31 mouse cellular contexts compared by ENCODE assay signal in genomic region chr1:192421377-192422166, GRCm38 (mm10).
DNase-seq lines count a peak whose midpoint lies in the region; ATAC-seq and TF ChIP-seq lines count a peak whose summit lies in the region.
"Had no signal": no experiment of that assay in that cellular context is flagged by ENCODE, and none has a peak within 500 bp of the region (broad histone marks: within the 10 kb centered on the region; RNA-seq: fewer than 3 reads in every experiment).

No protein-coding gene starts in this region.

- no peaks in the 10 kb centered on the region for H3K4me1 ChIP-seq in forebrain, postnatal 0 days (ENCODE audit: insufficient read depth)
- no peaks in the 10 kb centered on the region for H3K4me1 ChIP-seq in forebrain, embryonic 13.5 days
- H3K4me1 ChIP-seq in hindbrain, embryonic 16.5 days (ENCODE audit: control insufficient read depth, insufficient read depth, low read depth, low read length), result no peaks in the 10 kb centered on the region
- H3K4me1 ChIP-seq: limb, embryonic 12.5 days; liver, embryonic 15.5 days had no signal

- no peak overlapping the region for H3K4me3 ChIP-seq in forebrain, postnatal 0 days (ENCODE audit: low read depth, low read length)
- no peak overlapping the region for H3K4me3 ChIP-seq in forebrain, embryonic 13.5 days
- H3K4me3 ChIP-seq in hindbrain, embryonic 16.5 days (ENCODE audit: low read length), result no peak overlapping the region
- H3K4me3 ChIP-seq: embryonic facial prominence, embryonic 13.5 days; forebrain, embryonic 10.5 days; hindbrain, embryonic 12.5 days; limb, embryonic 12.5 days; liver, embryonic 15.5 days had no signal

- H3K9ac ChIP-seq in forebrain, postnatal 0 days, result no peak overlapping the region
- no peak overlapping the region for H3K9ac ChIP-seq in forebrain, embryonic 13.5 days
- no peak overlapping the region for H3K9ac ChIP-seq in hindbrain, embryonic 16.5 days (ENCODE audit: low read depth, low read length)
- H3K9ac ChIP-seq: embryonic facial prominence, embryonic 13.5 days; hindbrain, embryonic 12.5 days; limb, embryonic 12.5 days; liver, embryonic 15.5 days; lung, embryonic 14.5 days had no signal

- H3K9me3 ChIP-seq in forebrain, postnatal 0 days (ENCODE audit: low read length), result no peaks in the 10 kb centered on the region
- H3K9me3 ChIP-seq in forebrain, embryonic 13.5 days (replicated peaks), result no peaks in the 10 kb centered on the region
- no peaks in the 10 kb centered on the region for H3K9me3 ChIP-seq in hindbrain, embryonic 16.5 days (ENCODE audit: control insufficient read depth, low read length)
- H3K9me3 ChIP-seq: embryonic facial prominence, embryonic 13.5 days; forebrain, embryonic 10.5 days; hindbrain, embryonic 12.5 days; limb, embryonic 12.5 days; liver, embryonic 15.5 days had no signal

- H3K27me3 ChIP-seq in forebrain, postnatal 0 days (ENCODE audit: insufficient read depth, low read length), result no peaks in the 10 kb centered on the region
- H3K27me3 ChIP-seq in forebrain, embryonic 13.5 days, result no peaks in the 10 kb centered on the region
- H3K27me3 ChIP-seq in hindbrain, embryonic 16.5 days (replicated peaks; ENCODE audit: control insufficient read depth, insufficient read depth, low read length), result no peaks in the 10 kb centered on the region
- H3K27me3 ChIP-seq: embryonic facial prominence, embryonic 13.5 days; hindbrain, embryonic 12.5 days; limb, embryonic 12.5 days; liver, embryonic 15.5 days had no signal

- TF ChIP-seq CTCF in forebrain, postnatal 0 days (IDR thresholded peaks at IDR 0.05; ENCODE audit: low read depth), result no peak

- H3K27ac ChIP-seq in forebrain, postnatal 0 days (ENCODE audit: low read depth, low read length), result no peak overlapping the region
- H3K27ac ChIP-seq in forebrain, embryonic 13.5 days, result no peak overlapping the region
- no peak overlapping the region for H3K27ac ChIP-seq in hindbrain, embryonic 16.5 days (ENCODE audit: low read depth, low read length)
- H3K27ac ChIP-seq: embryonic facial prominence, embryonic 13.5 days; forebrain, embryonic 10.5 days; hindbrain, embryonic 12.5 days; limb, embryonic 12.5 days; liver, embryonic 15.5 days had no signal

- intact Hi-C loops in left cerebral cortex, postnatal 25 days (cut with DNase I), result loop anchor here (1.0 to 5.0 kb wide), 4 partner anchors 23 to 229 kb away; partner anchors contain the start of gene Kcnh1

- no peak for DNase-seq in forebrain, postnatal 0 days
- peak; percentile 16 for DNase-seq in ZHBTc4 (ENCODE audit: low read depth, low spot score)
- peak; percentile 31 to 67 for DNase-seq in frontal cortex, postnatal 36 days (ENCODE audit: low spot score in 2 of 2)
- peak; percentile 17 to 86 for DNase-seq in left cerebral cortex, postnatal 25 days (ENCODE audit: low spot score in 2 of 2)
- DNase-seq in heart, adult 9 months (ENCODE audit: low spot score in 2 of 2), result no peak
- DNase-seq in thymus, postnatal 10 days (ENCODE audit: low spot score in 2 of 2), result no peak
- DNase-seq: adrenal gland, postnatal 10 days; cerebellum, adult 11-12 months; cerebellum, adult 9-11 months; gastrocnemius, postnatal 10 days; heart, adult 11 months; heart, postnatal 36 days; kidney, adult 8-10 months; kidney, postnatal 10 days; layer of hippocampus, postnatal 36 days; lung, embryonic 14.5 days; lung, postnatal 14 days; spleen, adult 18-20 months; thymus, adult 18-20 months; thymus, postnatal 36 days had no signal

- no peak overlapping the region for H3K4me2 ChIP-seq in forebrain, postnatal 0 days (ENCODE audit: low read depth)
- H3K4me2 ChIP-seq in forebrain, embryonic 13.5 days, result no peak overlapping the region
- no peak overlapping the region for H3K4me2 ChIP-seq in hindbrain, embryonic 16.5 days (ENCODE audit: low read length)
- H3K4me2 ChIP-seq: embryonic facial prominence, embryonic 13.5 days; heart, embryonic 11.5 days; hindbrain, embryonic 12.5 days; limb, embryonic 12.5 days; liver, embryonic 15.5 days; lung, embryonic 14.5 days; midbrain, embryonic 11.5 days had no signal

- no peaks in the 10 kb centered on the region for H3K36me3 ChIP-seq in forebrain, postnatal 0 days (ENCODE audit: insufficient read depth)
- no peaks in the 10 kb centered on the region for H3K36me3 ChIP-seq in forebrain, embryonic 13.5 days (ENCODE audit: poor library complexity, severe bottlenecking)
- no peaks in the 10 kb centered on the region for H3K36me3 ChIP-seq in hindbrain, embryonic 16.5 days (ENCODE audit: control insufficient read depth, insufficient read depth, low read length)
- H3K36me3 ChIP-seq: embryonic facial prominence, embryonic 13.5 days; forebrain, embryonic 10.5 days; hindbrain, embryonic 12.5 days; limb, embryonic 12.5 days; liver, embryonic 15.5 days had no signal

- ATAC-seq in forebrain, postnatal 0 days, result peak; percentile 36; the same call in 1 of the 2 replicates
- ATAC-seq in forebrain, embryonic 13.5 days, result no peak
- ATAC-seq in hindbrain, embryonic 16.5 days, result no peak
- ATAC-seq: intestine, embryonic 16.5 days; midbrain, embryonic 16.5 days had no signal

- WGBS in forebrain, postnatal 0 days, result 76% methylated on average over 14 of the region's 14 CpGs
- 94% methylated on average over 14 of the region's 14 CpGs for WGBS in forebrain, embryonic 13.5 days
- WGBS in hindbrain, embryonic 16.5 days, result 82% methylated on average over 14 of the region's 14 CpGs

Comparison
In these comparisons a context has a peak if more than half of its experiments do, and no peak if none do; other contexts are left out.
1. DNase-seq: peak in ZHBTc4 (single experiment), frontal cortex, postnatal 36 days (2 of 2) and left cerebral cortex, postnatal 25 days (2 of 2); none in forebrain, postnatal 0 days (single experiment), heart, adult 9 months (0 of 2) and thymus, postnatal 10 days (0 of 2).